Mouse (Mus musculus) embryo, embryonic 11.5 days (tissue): Measurements from ENCODE around the gene Tmem240.
"Not testable (repeated sequence)": the region's sequence is repeated elsewhere in the genome, so short reads cannot be mapped to it uniquely, and the experiment has no call there.

Experiments
- DNase-seq: peaks from one replicate; pipeline ENCODE4 v3.0.0-alpha.2; 2012; ENCODE audit warnings: low read depth, low spot score

Tmem240 gene

DNA sequence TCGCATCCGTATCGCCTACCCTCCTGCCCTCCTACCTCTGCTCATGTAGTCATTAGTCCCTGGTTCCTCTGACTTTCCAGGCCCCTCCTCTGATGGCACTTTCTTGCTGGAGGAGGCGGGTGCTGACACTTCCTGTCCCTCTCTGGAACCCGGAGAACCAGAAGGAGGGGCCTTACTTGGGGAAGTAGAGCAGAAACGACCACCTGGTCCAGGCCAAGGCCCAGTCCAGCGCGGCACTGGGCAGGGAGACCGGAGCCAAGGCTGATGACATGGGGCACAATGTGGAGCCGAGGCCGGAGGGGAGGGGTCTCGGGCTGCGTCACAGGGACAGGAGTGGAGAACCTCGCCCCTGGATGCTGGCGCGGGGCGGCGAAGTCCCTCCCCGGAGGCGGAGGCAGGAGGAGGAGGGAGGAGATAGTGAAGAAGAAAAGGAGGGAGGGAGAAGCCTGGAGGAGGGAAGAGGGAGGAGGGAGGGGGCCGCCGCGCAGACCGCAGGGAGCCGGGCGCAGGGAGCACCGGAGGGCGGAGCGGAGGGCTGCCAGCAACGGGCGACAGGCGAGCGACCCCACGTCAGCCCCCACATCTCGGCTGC is at the start of gene Tmem240:
Gene Tmem240, plus strand, starts transcription at position 451 of the 592 bp plus-strand sequence.
- peak; percentile 85 for DNase-seq

DNA sequence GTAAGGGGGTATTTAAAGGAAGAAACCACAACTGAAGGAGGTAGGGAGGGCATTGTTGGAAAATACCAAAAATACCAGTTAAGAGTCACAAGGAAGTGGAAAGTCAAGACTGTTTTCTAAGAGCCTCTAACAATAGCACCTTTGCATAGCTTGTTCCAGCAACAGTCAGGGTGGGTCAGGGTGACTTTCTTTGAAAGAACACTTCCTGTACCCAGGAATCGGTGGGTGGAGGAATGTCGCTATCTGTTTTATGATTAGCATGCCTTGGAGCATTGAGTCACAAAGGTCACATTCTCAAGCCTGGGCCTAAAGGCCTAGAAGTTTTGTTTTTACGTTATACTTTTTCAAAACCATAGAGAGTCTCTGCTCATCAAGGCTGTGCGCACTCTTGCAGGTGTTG is 46.8 kb upstream of the Tmem240 start:
- DNase-seq: not testable (repeated sequence)

DNA sequence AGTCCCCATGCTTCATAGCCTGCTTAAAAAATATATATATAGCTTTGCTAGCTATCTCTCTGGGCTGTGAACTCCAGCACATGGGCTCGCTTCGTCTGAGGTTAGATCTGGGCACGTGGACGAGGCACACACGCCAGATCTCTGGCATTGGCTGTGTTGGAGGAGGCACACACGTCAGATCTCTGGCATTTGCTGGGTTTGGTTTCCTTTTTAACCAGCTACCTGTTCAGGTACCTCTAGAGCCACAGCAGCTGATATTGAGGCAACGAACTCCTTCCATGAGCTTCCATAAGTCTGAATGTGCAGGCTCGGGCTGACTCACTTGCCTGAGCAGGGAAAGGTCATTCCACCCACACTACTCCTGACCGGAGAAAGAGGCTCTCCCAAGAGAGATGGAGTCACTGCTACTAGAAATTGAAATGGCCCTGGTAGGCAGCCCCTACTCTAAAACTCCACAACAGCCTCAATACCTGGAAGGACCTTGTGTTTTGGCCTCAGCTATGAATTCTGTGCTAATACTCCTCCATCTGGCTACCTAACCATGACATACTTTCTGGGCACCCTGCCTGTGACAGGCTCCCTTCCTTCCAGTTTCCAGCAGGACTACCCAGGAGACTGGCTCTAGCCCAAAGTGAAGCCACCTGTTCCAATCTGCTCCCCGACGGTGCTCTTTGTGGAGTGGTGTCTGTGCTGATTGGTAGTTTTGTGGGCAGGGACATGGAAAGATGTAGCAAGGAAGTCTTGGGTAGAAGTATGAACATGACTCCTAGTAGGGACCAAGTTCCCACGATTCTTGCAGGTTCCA is 43.8 kb upstream of the Tmem240 start:
- DNase-seq: no peak

DNA sequence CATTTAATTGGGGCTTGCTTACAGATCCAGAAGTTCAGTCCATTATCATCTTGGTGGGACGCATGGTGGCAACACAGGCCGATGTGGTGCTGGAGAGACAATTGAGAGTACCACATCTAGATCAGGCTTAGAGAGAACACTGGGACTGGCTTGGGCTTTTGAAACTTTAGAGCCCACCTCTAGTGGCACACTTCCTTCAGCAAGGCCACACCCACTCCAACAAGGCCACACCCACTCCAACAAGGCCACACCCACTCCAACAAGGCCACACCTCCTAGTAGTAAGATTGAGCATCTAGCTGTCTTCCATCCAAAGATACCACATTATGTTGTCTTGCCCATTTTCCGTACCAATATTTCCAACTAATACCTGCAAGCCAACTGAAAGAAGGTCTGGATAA is 42.2 kb upstream of the Tmem240 start:
- no peak for DNase-seq

DNA sequence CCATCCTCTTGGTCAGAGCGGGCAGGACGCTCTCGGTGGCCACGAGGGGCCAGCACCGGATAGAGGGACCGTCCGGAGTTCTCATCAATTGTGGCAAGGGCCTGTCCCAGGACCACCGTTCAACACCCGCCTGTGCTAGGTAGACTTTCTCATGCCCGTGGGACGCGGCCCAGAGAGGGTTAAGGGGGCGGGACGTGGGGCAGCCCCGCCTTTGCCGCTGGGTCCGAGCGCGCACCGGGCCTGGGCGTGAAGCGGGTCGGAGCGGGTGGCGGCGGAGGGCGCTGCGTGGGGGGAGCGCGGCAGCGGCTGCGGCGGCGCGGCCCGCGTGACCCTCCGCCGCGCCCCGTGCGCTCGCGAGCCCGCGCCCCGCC is 40.5 kb upstream of the Tmem240 start, which contains the start of gene Fndc10:
Gene Fndc10, plus strand, starts transcription at position 232 of the 371 bp plus-strand sequence.
- peak; percentile 27 for DNase-seq

DNA sequence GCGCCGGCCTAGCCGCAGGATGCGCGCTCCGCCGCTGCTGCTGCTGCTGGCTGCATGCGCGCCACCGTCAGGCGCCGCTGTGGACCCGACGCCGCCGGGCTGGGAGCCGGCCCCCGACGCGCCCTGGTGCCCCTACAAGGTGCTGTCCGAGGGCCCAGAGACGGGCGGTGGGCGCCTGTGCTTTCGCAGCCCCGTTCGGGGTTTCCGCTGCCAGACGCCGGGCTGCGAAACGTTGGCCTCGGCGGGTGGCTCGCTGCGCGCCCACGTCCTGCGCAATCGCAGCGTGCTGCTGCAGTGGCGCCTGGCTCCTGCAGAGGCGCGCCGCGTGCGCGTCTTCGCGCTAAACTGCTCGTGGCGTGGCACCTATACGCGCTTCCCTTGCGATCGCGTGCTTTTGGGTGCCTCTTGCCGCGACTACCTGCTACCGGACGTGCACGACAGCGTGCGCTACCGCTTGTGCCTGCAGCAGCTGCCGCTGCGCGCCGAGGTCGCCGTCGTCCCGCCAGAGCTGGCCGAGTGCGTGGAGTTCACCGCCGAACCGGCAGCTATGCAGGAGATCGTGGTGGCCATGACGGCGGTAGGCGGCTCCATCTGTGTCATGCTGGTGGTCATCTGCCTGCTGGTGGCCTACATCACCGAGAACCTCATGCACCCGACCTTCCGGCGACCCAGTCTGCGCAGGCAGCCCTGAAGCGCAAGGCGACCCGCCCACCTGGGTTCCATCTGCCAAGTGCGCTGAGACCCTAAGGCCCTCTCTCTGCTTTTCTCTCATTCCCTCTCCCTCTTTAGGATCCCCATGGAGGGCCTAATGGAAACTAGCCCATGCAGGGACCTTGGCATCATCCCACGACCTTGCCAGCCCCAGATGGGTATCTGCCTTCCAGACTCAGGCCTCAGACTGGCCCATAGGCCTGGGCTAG is 39.9 kb upstream of the Tmem240 start:
- peak; percentile 35 for DNase-seq

DNA sequence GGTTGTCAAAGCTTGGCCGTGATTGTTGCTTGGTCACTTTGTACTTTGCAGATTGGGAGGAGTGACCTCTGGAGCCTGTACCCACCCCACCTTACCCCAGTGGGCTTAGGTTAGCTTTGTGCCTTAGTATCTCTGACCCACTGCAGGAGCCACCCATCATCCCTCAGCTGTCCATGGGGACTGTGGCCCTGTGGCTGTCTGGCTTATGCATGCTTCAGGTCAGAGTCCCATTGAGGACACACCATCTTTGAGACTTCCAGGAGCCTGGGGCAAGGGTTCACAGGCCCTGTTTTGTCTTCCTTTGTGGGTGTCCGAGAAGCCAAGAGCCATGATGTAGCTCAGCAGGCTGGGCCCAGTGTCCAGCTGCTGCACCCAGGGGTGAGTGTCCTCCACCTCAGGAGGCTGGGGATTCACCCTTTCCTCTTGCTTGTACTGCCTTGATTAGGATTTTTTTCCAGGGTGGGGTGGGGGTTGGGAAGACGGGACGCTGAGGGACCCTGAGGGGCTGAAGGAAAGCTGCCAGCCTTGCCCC is 39.0 kb upstream of the Tmem240 start:
- no peak for DNase-seq

DNA sequence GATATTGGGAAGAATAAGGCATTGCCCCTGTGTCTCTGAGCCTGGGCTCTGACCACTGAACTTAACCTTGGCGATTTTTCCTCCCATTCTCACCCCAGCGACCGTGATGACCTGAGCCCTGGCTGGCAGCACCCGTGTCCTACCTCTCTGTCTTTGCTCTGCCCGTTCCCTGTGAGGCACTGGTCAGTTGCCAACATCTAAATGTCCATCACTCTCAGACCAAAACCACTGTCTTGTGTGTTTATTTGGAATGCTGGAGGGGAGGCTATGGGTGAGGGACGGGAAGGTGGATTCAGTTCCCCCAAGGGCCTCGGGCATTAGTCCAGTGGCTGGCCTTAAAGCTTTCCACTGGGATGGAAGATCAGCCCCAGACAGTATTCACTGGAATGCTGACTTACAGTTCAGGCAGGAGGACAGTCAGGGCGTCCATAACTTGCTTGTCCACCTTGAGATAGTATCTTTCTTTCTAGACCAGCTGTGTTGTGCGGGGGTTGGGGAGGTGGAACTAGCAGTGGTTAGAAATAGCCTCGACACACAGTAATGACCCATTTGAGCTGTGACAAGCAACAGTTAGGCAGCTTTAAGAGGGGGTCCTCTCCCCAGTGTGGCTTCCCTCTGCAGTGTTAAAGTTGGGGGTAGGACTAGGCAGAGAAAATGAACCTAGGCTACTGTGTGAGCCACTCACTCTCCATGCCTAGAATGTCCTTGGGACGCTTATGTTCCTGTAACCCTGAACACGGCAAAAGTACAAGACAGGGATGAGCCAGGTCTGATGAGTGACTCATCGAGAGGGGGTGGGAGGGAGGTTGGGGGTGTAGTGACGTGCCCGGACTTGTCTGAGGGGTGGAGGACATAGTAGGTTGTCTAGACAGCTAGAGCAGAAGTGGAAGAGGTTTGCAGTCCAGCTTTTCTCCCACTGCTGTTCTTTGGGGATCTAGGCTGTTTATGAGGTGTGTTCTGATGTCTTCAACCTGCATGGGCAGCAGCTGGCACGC is 38.0 kb upstream of the Tmem240 start:
- DNase-seq: no peak

DNA sequence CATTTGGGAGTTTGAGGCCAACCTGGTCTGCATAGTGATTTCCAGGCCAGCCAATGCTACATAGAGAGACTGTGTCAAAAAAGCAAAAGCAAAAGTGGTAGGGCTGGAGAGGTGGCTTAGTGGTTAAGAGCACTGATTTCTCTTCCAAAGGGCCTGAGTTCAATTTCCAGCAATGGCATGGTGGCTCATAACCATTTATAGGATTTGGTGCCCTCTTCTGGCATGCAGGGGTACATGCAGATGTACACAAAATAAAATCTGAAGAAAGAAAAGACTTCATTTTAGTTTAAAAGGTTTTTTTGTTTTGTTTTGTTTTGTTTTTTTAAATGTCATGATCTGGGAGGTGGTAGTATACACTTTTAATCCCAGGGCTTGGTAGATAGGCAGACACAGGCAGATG is 34.2 kb upstream of the Tmem240 start:
- no peak for DNase-seq

DNA sequence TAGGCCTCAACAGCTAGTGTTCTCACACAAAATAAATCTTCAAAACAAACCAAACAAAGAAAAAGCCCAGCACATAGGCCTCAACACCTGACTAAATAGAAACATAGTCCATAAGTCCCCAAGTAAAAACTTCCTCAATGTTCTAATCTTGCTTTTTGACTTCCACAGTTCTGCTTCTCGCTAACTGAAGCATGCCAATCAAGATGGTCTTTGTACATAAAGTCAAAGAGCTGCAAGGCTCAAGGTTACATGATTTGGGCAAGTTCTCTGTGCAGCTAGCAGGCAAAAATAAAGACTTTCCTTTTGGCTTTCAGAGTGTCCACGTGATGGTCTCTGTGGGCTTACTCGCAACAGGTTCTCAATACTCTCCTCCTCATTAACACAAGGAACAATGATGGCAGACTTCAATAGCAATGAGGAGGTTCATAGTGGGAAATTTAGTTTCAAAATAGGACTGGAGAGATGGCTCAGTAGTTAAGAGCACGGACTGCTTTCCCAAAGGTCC is 31.1 kb upstream of the Tmem240 start:
- no peak for DNase-seq

DNA sequence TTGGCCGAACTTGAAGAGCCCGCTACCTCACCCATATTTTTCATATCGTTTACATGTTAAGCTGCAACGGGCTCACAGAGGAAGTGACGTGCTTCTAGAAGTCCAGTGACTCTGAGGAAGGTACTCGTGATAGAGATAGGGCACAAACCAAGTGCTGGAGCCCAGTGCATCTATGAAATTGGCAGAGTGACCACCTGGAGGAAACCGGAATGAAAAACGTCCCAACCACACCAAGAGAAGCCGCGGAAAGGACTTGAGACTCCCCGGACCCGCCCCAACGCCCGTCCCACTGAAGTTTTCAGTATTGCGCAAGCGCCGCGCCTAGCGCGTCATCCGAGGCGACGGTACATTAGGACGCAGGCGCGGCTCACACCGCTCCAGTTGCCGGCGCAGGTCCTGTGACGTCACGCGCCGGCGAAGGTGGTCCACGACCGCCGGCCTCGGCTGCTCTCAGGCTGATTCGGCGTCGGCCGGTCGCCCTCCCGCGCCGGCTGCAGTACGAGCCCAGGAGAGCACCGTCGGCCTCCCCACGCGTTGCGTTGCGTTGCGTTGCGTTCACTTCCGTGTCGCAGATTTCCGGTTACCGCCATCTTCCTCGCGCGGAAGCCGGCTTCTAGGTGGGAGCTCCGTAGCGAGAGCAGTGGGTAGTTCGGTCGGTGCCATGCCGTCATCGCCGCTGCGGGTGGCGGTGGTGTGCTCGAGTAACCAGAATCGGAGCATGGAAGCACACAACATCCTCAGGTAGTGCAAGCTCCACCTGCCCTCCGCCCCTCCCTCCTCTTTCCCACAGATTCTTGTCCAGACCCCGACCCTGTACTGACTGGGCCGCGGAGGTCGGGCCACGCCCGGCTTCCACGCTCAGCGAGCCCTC is 29.6 kb upstream of the Tmem240 start, which contains the start of gene Ssu72:
Gene Ssu72, plus strand, starts transcription at position 80 of the 871 bp plus-strand sequence.
- DNase-seq: peak; percentile 94

DNA sequence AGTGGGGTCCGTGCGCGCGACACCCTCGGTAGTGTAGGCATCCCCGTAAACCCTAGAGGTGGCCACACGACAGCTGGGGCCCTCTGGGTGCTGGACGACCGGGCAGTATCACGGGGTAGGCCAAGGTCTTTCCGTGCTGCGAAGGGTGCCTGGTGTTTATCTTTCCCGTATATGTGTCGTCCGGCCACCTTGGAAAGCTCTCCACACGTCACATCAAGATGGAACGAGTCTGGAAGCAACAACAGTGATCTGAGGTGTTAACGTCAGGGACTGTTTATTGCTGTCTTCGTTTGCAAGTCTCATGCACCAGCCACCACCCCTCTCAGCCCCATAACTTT is 29.0 kb upstream of the Tmem240 start:
- peak; percentile 16 for DNase-seq

DNA sequence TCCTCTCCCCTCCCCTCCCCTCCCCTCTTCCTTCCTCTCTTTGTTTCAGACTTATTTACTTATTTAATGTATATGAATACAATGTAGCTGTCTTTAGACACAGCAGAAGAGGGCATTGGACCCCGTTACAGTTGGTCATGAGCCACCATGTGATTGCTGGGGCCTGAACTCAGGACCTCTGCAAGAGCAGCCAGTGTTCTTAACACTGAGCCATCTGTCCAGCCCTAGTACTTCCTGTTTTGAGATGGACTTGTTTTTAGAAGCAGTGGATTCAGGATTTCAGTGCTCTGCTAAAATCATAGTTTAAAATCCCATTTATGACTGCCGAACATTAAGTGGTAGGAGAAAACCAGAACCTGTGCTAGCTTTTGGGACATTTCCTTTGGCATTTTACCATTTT is 26.0 kb upstream of the Tmem240 start:
- DNase-seq: no peak

DNA sequence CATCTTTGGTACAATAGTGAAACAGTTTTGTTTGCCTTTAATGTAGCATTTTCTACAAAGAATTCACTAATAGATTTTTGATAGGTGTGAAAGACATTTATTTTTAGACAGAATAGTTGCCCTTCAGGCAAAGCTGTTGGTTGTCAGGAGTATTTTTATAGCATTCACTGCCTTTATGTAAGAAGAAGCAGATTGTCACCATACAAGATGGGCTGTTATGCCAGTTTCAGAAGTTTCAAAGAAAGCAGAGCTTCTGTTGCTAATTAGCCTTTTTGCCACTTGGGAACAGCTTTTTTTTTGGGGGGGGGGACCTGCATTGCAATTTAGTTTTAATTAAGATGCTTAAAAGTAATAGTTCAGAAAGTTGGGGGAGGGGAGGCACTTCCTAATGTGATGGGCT is 25.6 kb upstream of the Tmem240 start:
- no peak for DNase-seq

DNA sequence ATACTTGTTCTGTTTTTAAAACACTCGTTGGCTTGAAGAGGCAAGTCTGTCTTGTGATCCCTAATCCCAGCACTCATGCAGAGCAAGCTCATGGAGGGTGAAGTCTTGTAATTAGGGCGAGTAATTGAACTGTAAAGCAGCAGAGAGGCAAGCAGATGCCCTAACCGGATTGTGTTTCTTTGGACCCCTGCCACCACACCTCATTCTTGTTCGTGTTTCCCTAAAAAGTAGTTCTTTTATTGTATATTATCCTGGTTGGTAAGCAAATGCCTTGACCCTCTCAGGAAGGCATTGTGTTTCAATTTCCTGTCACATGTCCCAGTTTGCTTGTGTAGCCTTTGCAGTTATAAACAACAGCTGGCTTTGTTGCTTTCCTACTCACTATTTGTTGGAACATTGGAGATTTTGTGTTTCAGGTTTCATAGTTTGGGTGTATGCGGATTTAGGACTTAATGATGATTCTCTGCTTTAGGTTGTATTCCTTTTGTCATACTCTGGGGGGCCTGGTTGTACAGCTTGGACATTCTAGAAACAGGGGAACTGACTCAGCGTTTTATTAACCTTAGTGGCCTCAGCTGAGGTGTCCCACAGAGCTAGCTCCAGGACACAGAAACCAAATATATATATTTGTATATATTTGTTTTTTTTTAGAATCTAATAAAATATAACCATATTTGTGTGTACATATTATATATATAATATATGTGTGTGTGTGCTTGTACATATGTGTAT is 23.9 kb upstream of the Tmem240 start:
- no peak for DNase-seq

DNA sequence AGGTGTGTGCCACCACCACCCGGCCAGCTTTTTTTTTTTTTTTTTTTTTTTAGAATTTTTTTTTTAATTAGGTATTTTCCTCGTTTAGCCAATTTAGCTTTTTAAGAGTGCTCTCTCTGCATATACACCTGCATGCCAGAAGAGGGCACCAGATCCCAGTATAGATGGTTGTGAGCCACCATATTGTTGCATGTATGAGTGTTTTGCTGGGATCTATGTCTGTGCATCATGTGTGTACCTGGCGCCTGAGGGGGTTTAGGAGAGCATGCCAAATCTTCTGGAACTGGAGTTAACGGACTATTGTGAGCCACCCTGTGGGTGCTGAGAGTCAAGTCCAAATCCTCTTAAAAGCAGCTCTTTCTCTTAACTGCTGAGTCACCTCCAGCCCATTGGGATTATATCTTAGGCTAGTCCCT is 12.9 kb upstream of the Tmem240 start:
- no peak for DNase-seq

DNA sequence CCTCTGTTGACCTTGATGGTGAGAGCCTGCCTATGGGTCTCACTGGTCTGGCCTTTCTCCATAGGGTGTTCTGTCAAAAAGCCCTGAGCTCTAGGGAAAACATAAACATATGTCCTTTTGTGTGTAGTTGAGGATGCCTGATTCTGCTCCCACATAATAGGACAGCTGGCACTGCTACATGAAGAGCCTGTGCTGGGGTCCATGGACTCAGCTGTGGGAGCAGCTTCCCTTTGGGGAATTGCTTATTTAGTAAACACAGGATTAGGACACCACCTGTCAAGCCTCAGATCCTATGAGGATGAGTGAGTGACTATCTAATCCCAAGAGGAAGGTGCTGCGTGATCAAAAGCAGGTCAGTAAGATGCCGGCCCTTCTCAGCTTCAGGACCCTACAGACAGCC is 6.6 kb upstream of the Tmem240 start:
- DNase-seq: no peak

DNA sequence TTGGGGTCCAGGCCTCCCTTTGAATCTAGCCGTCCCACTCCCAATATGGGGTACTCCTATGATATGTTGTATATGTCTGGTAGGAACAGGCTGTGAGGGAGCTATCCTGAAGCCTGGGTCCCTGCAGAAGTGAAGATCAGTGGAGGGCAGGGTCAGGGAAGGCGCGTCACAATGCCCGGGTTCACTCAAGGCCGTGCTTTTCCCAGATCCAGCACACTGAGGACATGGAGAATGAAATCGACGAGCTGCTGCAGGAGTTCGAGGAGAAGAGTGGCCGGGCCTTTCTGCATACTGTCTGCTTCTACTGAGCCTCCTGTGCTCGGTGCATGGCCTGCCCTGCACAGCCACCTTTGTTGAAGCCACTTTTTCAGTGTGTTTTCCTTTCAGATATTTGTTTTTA is 1.3 kb upstream of the Tmem240 start:
- DNase-seq: no peak
